Mouse (Mus musculus): Measurements from ENCODE around the gene Spats2l.

DNA sequence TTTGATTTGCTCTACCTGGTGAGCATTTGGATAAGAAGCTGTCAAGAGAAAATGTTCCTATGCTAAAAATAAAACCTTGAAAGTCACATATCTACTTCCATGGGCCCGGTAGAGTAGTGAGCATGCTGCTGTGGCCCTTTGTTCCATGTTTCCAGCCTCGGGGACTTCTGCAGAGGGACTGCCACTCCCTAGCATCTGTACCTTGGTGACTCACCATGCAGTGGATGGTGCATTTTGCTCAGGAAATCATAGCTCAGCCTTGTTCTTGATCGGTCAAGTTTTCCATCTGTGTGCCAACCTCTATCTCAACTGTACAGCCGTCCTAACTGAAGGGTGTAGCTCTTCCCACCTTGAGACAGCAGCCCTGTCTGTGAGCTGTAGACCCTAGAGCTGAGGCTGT, 10.3 kb downstream of the Spats2l start:
- TF ChIP-seq CTCF (IDR thresholded peaks at IDR 0.05; ENCODE audit: insufficient read depth, low read length) (no peak), POLR2A (IDR thresholded peaks at IDR 0.05; ENCODE audit: borderline replicate concordance, extremely low read depth, low read depth, low read length) (no peak)

Data from lung, adult 2 months (tissue).